Mouse (Mus musculus) telencephalon, adult 2 months (tissue): Measurements from ENCODE around the gene Iba57.

ENCODE experiments used
- DNase-seq: peaks from one replicate; pipeline ENCODE4 v3.0.0-alpha.2; 2011; ENCODE audit warnings: low read depth, low spot score

Gene Iba57

GRCm38 (mm10) chr11:59134373-59134997 lies 29.1 kb downstream of the Iba57 start:
- DNase-seq, result no peak

GRCm38 (mm10) chr11:59132065-59132464 lies 31.5 kb downstream of the Iba57 start:
- DNase-seq, result no peak

- no peak for DNase-seq
These were observed 32.1 kb downstream of the Iba57 start for GRCm38 (mm10) chr11:59131348-59131919.

GRCm38 (mm10) chr11:59130782-59131181 lies 32.8 kb downstream of the Iba57 start:
- DNase-seq, result no peak

GRCm38 (mm10) chr11:59105945-59106344 lies 57.6 kb downstream of the Iba57 start:
- no peak for DNase-seq
